Mouse (Mus musculus): ENCODE data around the gene Abcf3. TPM values are rescaled to one million over a fixed set of nuclear protein-coding genes. Genes with fewer than 3 reads are reported as not detected.

Gene Abcf3
- polyA plus RNA-seq, 1 experiment from 2014 or later = 51.7 TPM

GRCm38 (mm10) chr16:20552594-20552993 lies 4.2 kb downstream of the Abcf3 start:
- 86% methylated on average over 1 of the region's 1 CpGs for WGBS
- Histone ChIP-seq H3K4me3 (no peak overlapping the region), H3K9me3 (no peaks in the 10 kb centered on the region), H3K4me1 (peaks cover 13% of the 10 kb centered on the region), H3K27ac (no peak overlapping the region), H3K27me3 (ENCODE audit: insufficient read depth, poor library complexity, severe bottlenecking) (no peaks in the 10 kb centered on the region), H3K36me3 (peaks cover 61% of the 10 kb centered on the region)
- no peak for DNase-seq (ENCODE audit: low spot score)

GRCm38 (mm10) chr16:20555000-20555399 lies 6.6 kb downstream of the Abcf3 start:
- DNase-seq (ENCODE audit: low spot score) = no peak
- H3K9me3 ChIP-seq = no peaks in the 10 kb centered on the region
- no peak overlapping the region for H3K4me3 ChIP-seq
- H3K4me1 ChIP-seq = no peaks in the 10 kb centered on the region
- WGBS = 89% methylated on average over 6 of the region's 6 CpGs
- H3K27me3 ChIP-seq (ENCODE audit: insufficient read depth, poor library complexity, severe bottlenecking) = no peaks in the 10 kb centered on the region
- no peak overlapping the region for H3K27ac ChIP-seq
- peaks cover 81% of the 10 kb centered on the region for H3K36me3 ChIP-seq

GRCm38 (mm10) chr16:20557381-20557780 lies 9.0 kb downstream of the Abcf3 start:
- WGBS = 78% methylated on average over 7 of the region's 7 CpGs
- H3K36me3 ChIP-seq = peaks cover 82% of the 10 kb centered on the region
- no peaks in the 10 kb centered on the region for H3K9me3 ChIP-seq
- no peak for DNase-seq (ENCODE audit: low spot score)
- no peak overlapping the region for H3K27ac ChIP-seq
- H3K27me3 ChIP-seq (ENCODE audit: insufficient read depth, poor library complexity, severe bottlenecking) = no peaks in the 10 kb centered on the region
- H3K4me1 ChIP-seq = no peaks in the 10 kb centered on the region
- H3K4me3 ChIP-seq = no peak overlapping the region

GRCm38 (mm10) chr16:20565075-20565474 lies 16.7 kb downstream of the Abcf3 start:
- H3K27ac ChIP-seq = no peak overlapping the region
- WGBS = 61% methylated on average over 1 of the region's 1 CpGs
- H3K4me1 ChIP-seq = no peaks in the 10 kb centered on the region
- DNase-seq (ENCODE audit: low spot score) = no peak
- H3K36me3 ChIP-seq = peaks cover 33% of the 10 kb centered on the region
- no peaks in the 10 kb centered on the region for H3K9me3 ChIP-seq
- no peak overlapping the region for H3K4me3 ChIP-seq
- H3K27me3 ChIP-seq (ENCODE audit: insufficient read depth, poor library complexity, severe bottlenecking) = no peaks in the 10 kb centered on the region

GRCm38 (mm10) chr16:20589366-20589938 lies 41.1 kb downstream of the Abcf3 start, which contains the start of gene Vwa5b2:
TSS of gene Vwa5b2 (plus strand) at chr16:20589471.
- Histone ChIP-seq H3K4me3 (peak within 1 kb of the TSS; percentile 69), H3K27ac (no peak within 1 kb of the TSS; the same call in 1 of the 2 replicates), H3K4me1 (peaks cover 24% of the 10 kb centered on the region), H3K36me3 (no peaks in the 10 kb centered on the region), H3K9me3 (no peaks in the 10 kb centered on the region), H3K27me3 (ENCODE audit: insufficient read depth, poor library complexity, severe bottlenecking) (peaks cover 69% of the 10 kb centered on the region)
- WGBS = under 1% methylated on average over 24 of the region's 24 CpGs
- DNase-seq (ENCODE audit: low spot score) = no peak

GRCm38 (mm10) chr16:20589939-20590679 lies 41.7 kb downstream of the Abcf3 start:
- Histone ChIP-seq H3K36me3 (no peaks in the 10 kb centered on the region), H3K27me3 (ENCODE audit: insufficient read depth, poor library complexity, severe bottlenecking) (peaks cover 73% of the 10 kb centered on the region), H3K4me1 (peaks cover 24% of the 10 kb centered on the region), H3K9me3 (no peaks in the 10 kb centered on the region), H3K27ac (no peak overlapping the region; the same call in 1 of the 2 replicates), H3K4me3 (peak overlapping the region; percentile 69)
- no peak for DNase-seq (ENCODE audit: low spot score)
- under 1% methylated on average over 39 of the region's 39 CpGs for WGBS

- Histone ChIP-seq H3K4me3 (peak overlapping the region; percentile 69), H3K27me3 (ENCODE audit: insufficient read depth, poor library complexity, severe bottlenecking) (peaks cover 73% of the 10 kb centered on the region), H3K4me1 (peaks cover 24% of the 10 kb centered on the region), H3K36me3 (no peaks in the 10 kb centered on the region), H3K27ac (no peak overlapping the region), H3K9me3 (no peaks in the 10 kb centered on the region)
- 2% methylated on average over 17 of the region's 17 CpGs for WGBS
- DNase-seq (ENCODE audit: low spot score) = no peak
These were observed 42.3 kb downstream of the Abcf3 start for GRCm38 (mm10) chr16:20590680-20591038.

- Histone ChIP-seq H3K9me3 (no peaks in the 10 kb centered on the region), H3K36me3 (no peaks in the 10 kb centered on the region), H3K4me1 (peaks cover 24% of the 10 kb centered on the region), H3K27ac (no peak overlapping the region), H3K4me3 (peak overlapping the region; percentile 69), H3K27me3 (ENCODE audit: insufficient read depth, poor library complexity, severe bottlenecking) (peaks cover 73% of the 10 kb centered on the region)
- WGBS = 5% methylated on average over 48 of the region's 48 CpGs
- no peak for DNase-seq (ENCODE audit: low spot score)
These were observed 42.8 kb downstream of the Abcf3 start for GRCm38 (mm10) chr16:20591076-20591705.

GRCm38 (mm10) chr16:20595060-20595673 lies 46.8 kb downstream of the Abcf3 start:
- H3K27me3 ChIP-seq (ENCODE audit: insufficient read depth, poor library complexity, severe bottlenecking) = peaks cover 53% of the 10 kb centered on the region
- no peak overlapping the region for H3K27ac ChIP-seq

GRCm38 (mm10) chr16:20595737-20596136 lies 47.4 kb downstream of the Abcf3 start:
- 80% methylated on average over 4 of the region's 4 CpGs for WGBS
- Histone ChIP-seq H3K36me3 (no peaks in the 10 kb centered on the region), H3K4me3 (no peak overlapping the region), H3K4me1 (peaks cover 7% of the 10 kb centered on the region), H3K9me3 (no peaks in the 10 kb centered on the region), H3K27ac (no peak overlapping the region), H3K27me3 (ENCODE audit: insufficient read depth, poor library complexity, severe bottlenecking) (peaks cover 47% of the 10 kb centered on the region)
- no peak for DNase-seq (ENCODE audit: low spot score)

More at GRCm38 (mm10) chr16:20595060-20595673, 46.8 kb downstream of the Abcf3 start:
- WGBS = 70% methylated on average over 7 of the region's 7 CpGs
- H3K36me3 ChIP-seq = no peaks in the 10 kb centered on the region
- no peak overlapping the region for H3K4me3 ChIP-seq
- DNase-seq (ENCODE audit: low spot score) = no peak
- H3K9me3 ChIP-seq = no peaks in the 10 kb centered on the region
- H3K4me1 ChIP-seq = peaks cover 13% of the 10 kb centered on the region

GRCm38 (mm10) chr16:20596687-20597441 lies 48.5 kb downstream of the Abcf3 start:
- H3K27ac ChIP-seq = no peak overlapping the region
- H3K36me3 ChIP-seq = no peaks in the 10 kb centered on the region
- no peak for DNase-seq (ENCODE audit: low spot score)
- H3K4me1 ChIP-seq = no peaks in the 10 kb centered on the region
- no peaks in the 10 kb centered on the region for H3K9me3 ChIP-seq
- 61% methylated on average over 7 of the region's 7 CpGs for WGBS
- H3K4me3 ChIP-seq = no peak overlapping the region
- H3K27me3 ChIP-seq (ENCODE audit: insufficient read depth, poor library complexity, severe bottlenecking) = peaks cover 36% of the 10 kb centered on the region

- WGBS = 69% methylated on average over 5 of the region's 5 CpGs
- Histone ChIP-seq H3K4me3 (no peak overlapping the region), H3K36me3 (peaks cover 16% of the 10 kb centered on the region), H3K27ac (no peak overlapping the region), H3K4me1 (no peaks in the 10 kb centered on the region), H3K9me3 (no peaks in the 10 kb centered on the region), H3K27me3 (ENCODE audit: insufficient read depth, poor library complexity, severe bottlenecking) (peaks cover 6% of the 10 kb centered on the region; the same call in 1 of the 2 replicates)
- DNase-seq (ENCODE audit: low spot score) = no peak
These were observed 52.1 kb downstream of the Abcf3 start for GRCm38 (mm10) chr16:20600511-20600910.

All from heart, embryonic 10.5 days (tissue).